Mouse (Mus musculus) lung, postnatal 0 days (tissue): ENCODE data around the gene Pelp1.

Source experiments
- CTCF ChIP-seq: IDR thresholded peaks from 2 replicates; pipeline ENCODE4 v1.5.1; 2016; ENCODE audit warnings: antibody characterized with exemption, mild to moderate bottlenecking
- EP300 ChIP-seq: IDR thresholded peaks from 2 replicates; pipeline ENCODE4 v1.6.1; 2016; ENCODE audit warnings: antibody characterized with exemption, mild to moderate bottlenecking, control low read depth

DNA sequence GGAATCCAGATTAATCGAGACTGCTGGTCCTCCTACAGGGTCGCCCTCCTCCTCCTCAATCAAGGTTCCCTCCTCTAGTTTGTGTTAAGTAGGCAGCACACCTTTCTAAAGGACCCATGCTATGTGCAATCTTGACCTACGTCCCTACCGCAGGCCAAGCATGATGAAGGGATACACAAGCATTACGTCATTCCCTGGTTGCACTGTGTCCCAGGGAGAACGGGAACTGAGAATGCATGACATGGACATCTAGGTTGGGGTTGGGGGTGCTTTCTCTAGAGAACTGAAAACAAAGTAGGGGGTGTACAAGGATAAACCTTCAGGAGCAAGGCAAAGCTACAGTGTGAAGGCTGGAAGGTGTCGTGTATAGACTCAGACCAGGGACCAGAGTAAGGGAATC is 32.1 kb upstream of the Pelp1 start:
- TF ChIP-seq CTCF (no peak), EP300 (no peak)
